Mouse (Mus musculus): ENCODE results near the gene Clasp2. TPM values are rescaled to one million over a fixed set of nuclear protein-coding genes. Genes with fewer than 3 reads are reported as not detected.

Gene Clasp2
- polyA plus RNA-seq, 1 experiment from 2014 or later: 12.7 TPM

DNA sequence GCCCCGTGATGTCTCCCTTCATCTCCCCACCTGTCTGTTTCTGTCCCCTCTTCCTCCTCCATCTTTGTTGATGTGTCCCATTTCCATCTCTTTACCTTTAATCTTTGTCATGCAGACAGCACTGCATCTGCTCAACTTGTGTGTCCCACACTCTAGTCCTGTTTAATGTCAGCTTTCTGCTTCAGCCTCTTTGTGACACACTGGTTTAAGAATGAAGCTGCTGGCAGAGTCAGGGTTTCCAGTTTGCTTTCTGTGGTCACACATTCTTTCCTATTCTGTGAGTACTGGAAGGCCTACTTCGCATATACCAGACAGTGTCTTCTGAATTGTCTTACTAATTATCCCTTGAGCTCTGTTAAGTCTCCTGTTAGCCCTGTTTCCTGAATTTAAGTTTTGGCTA lies 62.5 kb downstream of the Clasp2 start:
- TF ChIP-seq CTCF (IDR thresholded peaks at IDR 0.05; ENCODE audit: low read depth): no peak
- ATAC-seq (replicated peaks; ENCODE audit: low FRiP score, low read depth): no peak
- no peak overlapping the region for H3K9ac ChIP-seq (ENCODE audit: low read depth, low read length)
- no peaks in the 10 kb centered on the region for H3K4me1 ChIP-seq (replicated peaks; ENCODE audit: insufficient read depth, low read length)
- no peak overlapping the region for H3K4me2 ChIP-seq (ENCODE audit: low read length)
- no peak overlapping the region for H3K27ac ChIP-seq
- WGBS: 87% methylated on average over 2 of the region's 2 CpGs
- H3K9me3 ChIP-seq (replicated peaks; ENCODE audit: low read length): no peaks in the 10 kb centered on the region
- no peaks in the 10 kb centered on the region for H3K36me3 ChIP-seq (ENCODE audit: insufficient read depth, low read length)
- no peak for DNase-seq (ENCODE audit: low spot score)
- no peaks in the 10 kb centered on the region for H3K27me3 ChIP-seq (ENCODE audit: insufficient read depth, low read length)
- no peak overlapping the region for H3K4me3 ChIP-seq (replicated peaks; ENCODE audit: low read depth, low read length)

DNA sequence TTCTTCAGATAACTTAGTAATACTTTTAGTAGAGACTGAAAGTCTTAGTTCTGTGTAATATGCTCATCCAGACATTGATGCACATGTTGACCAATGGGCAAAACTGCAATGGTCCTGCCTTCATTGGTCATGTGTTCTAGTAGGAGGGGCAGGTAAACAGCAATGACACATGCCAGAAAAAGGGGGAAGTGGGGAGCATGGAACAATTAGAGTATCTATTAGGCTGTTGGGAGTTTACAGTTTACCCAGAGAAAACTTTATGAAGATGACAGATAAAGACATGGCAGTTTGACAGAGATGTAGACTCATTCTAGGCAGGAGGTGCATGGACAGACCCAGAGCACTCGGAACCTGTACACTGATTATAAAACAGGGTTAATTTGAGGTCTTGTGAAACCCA lies 64.1 kb downstream of the Clasp2 start:
- H3K4me1 ChIP-seq (replicated peaks; ENCODE audit: insufficient read depth, low read length): no peaks in the 10 kb centered on the region
- no peak overlapping the region for H3K4me2 ChIP-seq (ENCODE audit: low read length)
- WGBS: 91% methylated on average over 1 of the region's 1 CpGs
- no peaks in the 10 kb centered on the region for H3K9me3 ChIP-seq (replicated peaks; ENCODE audit: low read length)
- H3K4me3 ChIP-seq (replicated peaks; ENCODE audit: low read depth, low read length): no peak overlapping the region
- no peak for DNase-seq (ENCODE audit: low spot score)
- H3K27me3 ChIP-seq (ENCODE audit: insufficient read depth, low read length): no peaks in the 10 kb centered on the region
- no peak overlapping the region for H3K27ac ChIP-seq
- TF ChIP-seq CTCF (IDR thresholded peaks at IDR 0.05; ENCODE audit: low read depth): no peak
- ATAC-seq (replicated peaks; ENCODE audit: low FRiP score, low read depth): no peak
- H3K9ac ChIP-seq (ENCODE audit: low read depth, low read length): no peak overlapping the region
- H3K36me3 ChIP-seq (ENCODE audit: insufficient read depth, low read length): no peaks in the 10 kb centered on the region

DNA sequence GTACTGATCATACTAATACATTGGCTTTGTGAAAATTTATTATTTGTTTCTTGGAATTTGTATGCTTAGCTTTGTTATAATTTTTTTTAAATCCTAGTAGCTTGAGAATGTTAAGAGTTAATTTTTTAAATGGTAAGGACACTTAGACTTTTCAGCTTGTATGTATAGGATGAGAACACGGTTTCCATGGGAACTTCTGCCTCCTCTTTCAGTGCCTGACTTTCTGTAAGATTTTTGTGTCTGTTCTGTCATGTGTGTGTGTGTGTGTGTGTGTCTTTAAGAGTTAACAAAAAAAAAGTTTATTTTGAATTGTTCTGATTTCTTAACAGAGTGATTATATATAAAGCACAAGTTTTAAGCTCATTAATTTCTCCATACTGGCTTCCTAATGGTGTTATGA lies 70.1 kb downstream of the Clasp2 start:
- Histone ChIP-seq H3K4me3 (replicated peaks; ENCODE audit: low read depth, low read length) (no peak overlapping the region), H3K9me3 (replicated peaks; ENCODE audit: low read length) (no peaks in the 10 kb centered on the region), H3K4me2 (ENCODE audit: low read length) (no peak overlapping the region), H3K9ac (ENCODE audit: low read depth, low read length) (no peak overlapping the region), H3K4me1 (replicated peaks; ENCODE audit: insufficient read depth, low read length) (no peaks in the 10 kb centered on the region), H3K36me3 (ENCODE audit: insufficient read depth, low read length) (no peaks in the 10 kb centered on the region), H3K27ac (no peak overlapping the region), H3K27me3 (ENCODE audit: insufficient read depth, low read length) (no peaks in the 10 kb centered on the region)
- no peak for ATAC-seq (replicated peaks; ENCODE audit: low FRiP score, low read depth)
- no peak for TF ChIP-seq CTCF (IDR thresholded peaks at IDR 0.05; ENCODE audit: low read depth)
- WGBS: 84% methylated on average over 1 of the region's 1 CpGs
- no peak for DNase-seq (ENCODE audit: low spot score)

GRCm38 (mm10) chr9:113811957-113812670 lies 70.8 kb downstream of the Clasp2 start:
- DNase-seq (ENCODE audit: low spot score) (peak; percentile 55), ATAC-seq (replicated peaks; ENCODE audit: low FRiP score, low read depth) (no peak; the same call in 1 of the 2 replicates)
- H3K4me2 ChIP-seq (ENCODE audit: low read length): peak overlapping the region; percentile 52
- no peak for TF ChIP-seq CTCF (IDR thresholded peaks at IDR 0.05; ENCODE audit: low read depth)
- no peaks in the 10 kb centered on the region for H3K9me3 ChIP-seq (replicated peaks; ENCODE audit: low read length)
- no peaks in the 10 kb centered on the region for H3K4me1 ChIP-seq (replicated peaks; ENCODE audit: insufficient read depth, low read length)
- no peaks in the 10 kb centered on the region for H3K27me3 ChIP-seq (ENCODE audit: insufficient read depth, low read length)
- H3K27ac ChIP-seq: no peak overlapping the region; the same call in 1 of the 2 replicates
- WGBS: 37% methylated on average over 9 of the region's 9 CpGs
- H3K36me3 ChIP-seq (ENCODE audit: insufficient read depth, low read length): no peaks in the 10 kb centered on the region
- H3K4me3 ChIP-seq (replicated peaks; ENCODE audit: low read depth, low read length): peak overlapping the region; percentile 21; the same call in 1 of the 2 replicates
- H3K9ac ChIP-seq (ENCODE audit: low read depth, low read length): no peak overlapping the region

DNA sequence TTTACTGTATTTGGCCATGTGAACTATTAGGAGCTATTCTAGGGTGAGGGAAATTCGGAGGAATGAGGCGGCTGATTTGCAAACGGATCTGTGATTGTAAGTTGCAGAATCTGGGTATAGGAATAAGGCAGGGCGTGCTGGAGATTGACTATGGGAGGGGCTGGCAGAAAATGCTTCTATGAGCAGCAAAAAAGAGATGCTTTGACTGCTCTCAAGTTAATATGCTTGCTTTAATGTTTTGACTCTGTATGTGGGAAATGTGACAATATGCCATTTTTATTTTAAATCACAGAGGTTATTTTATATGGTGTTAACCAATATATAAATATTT lies 71.4 kb downstream of the Clasp2 start:
- H3K27me3 ChIP-seq (ENCODE audit: insufficient read depth, low read length): no peaks in the 10 kb centered on the region
- TF ChIP-seq CTCF (IDR thresholded peaks at IDR 0.05; ENCODE audit: low read depth): no peak
- no peak overlapping the region for H3K27ac ChIP-seq
- H3K9me3 ChIP-seq (replicated peaks; ENCODE audit: low read length): no peaks in the 10 kb centered on the region
- H3K4me2 ChIP-seq (ENCODE audit: low read length): peak overlapping the region; percentile 52
- no peak overlapping the region for H3K9ac ChIP-seq (ENCODE audit: low read depth, low read length)
- H3K4me3 ChIP-seq (replicated peaks; ENCODE audit: low read depth, low read length): peak overlapping the region; percentile 21; the same call in 1 of the 2 replicates
- H3K36me3 ChIP-seq (ENCODE audit: insufficient read depth, low read length): no peaks in the 10 kb centered on the region
- WGBS: 69% methylated on average over 4 of the region's 4 CpGs
- DNase-seq (ENCODE audit: low spot score) (no peak), ATAC-seq (replicated peaks; ENCODE audit: low FRiP score, low read depth) (no peak)
- no peaks in the 10 kb centered on the region for H3K4me1 ChIP-seq (replicated peaks; ENCODE audit: insufficient read depth, low read length)

DNA sequence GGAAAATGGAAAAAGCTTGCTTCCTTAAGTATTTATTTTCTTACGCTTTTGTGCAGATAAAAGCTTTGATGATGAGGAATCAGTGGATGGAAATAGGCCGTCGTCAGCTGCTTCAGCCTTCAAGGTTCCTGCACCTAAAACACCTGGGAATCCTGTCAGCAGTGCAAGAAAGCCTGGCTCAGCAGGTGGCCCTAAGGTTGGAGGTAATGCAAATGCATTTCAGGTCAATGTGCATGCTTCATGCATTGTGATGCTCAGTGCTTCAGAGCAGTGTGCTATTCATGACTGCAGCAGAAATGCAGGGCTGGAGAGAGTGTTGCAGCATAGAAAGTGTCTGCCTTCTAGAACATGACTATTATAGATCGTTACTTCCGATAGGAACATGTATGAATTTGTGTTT lies 71.8 kb downstream of the Clasp2 start:
- Histone ChIP-seq H3K4me3 (replicated peaks; ENCODE audit: low read depth, low read length) (no peak overlapping the region), H3K4me2 (ENCODE audit: low read length) (no peak overlapping the region), H3K9ac (ENCODE audit: low read depth, low read length) (no peak overlapping the region), H3K36me3 (ENCODE audit: insufficient read depth, low read length) (no peaks in the 10 kb centered on the region), H3K27ac (no peak overlapping the region), H3K27me3 (ENCODE audit: insufficient read depth, low read length) (no peaks in the 10 kb centered on the region), H3K4me1 (replicated peaks; ENCODE audit: insufficient read depth, low read length) (no peaks in the 10 kb centered on the region), H3K9me3 (replicated peaks; ENCODE audit: low read length) (no peaks in the 10 kb centered on the region)
- DNase-seq (ENCODE audit: low spot score) (no peak), ATAC-seq (replicated peaks; ENCODE audit: low FRiP score, low read depth) (no peak)
- 84% methylated on average over 5 of the region's 5 CpGs for WGBS
- no peak for TF ChIP-seq CTCF (IDR thresholded peaks at IDR 0.05; ENCODE audit: low read depth)

- DNase-seq (ENCODE audit: low spot score) (no peak), ATAC-seq (replicated peaks; ENCODE audit: low FRiP score, low read depth) (no peak)
- Histone ChIP-seq H3K9ac (ENCODE audit: low read depth, low read length) (no peak overlapping the region), H3K27me3 (ENCODE audit: insufficient read depth, low read length) (no peaks in the 10 kb centered on the region), H3K4me2 (ENCODE audit: low read length) (no peak overlapping the region), H3K36me3 (ENCODE audit: insufficient read depth, low read length) (no peaks in the 10 kb centered on the region), H3K4me1 (replicated peaks; ENCODE audit: insufficient read depth, low read length) (no peaks in the 10 kb centered on the region), H3K27ac (no peak overlapping the region), H3K4me3 (replicated peaks; ENCODE audit: low read depth, low read length) (no peak overlapping the region), H3K9me3 (replicated peaks; ENCODE audit: low read length) (no peaks in the 10 kb centered on the region)
- 46% methylated on average over 2 of the region's 2 CpGs for WGBS
- TF ChIP-seq CTCF (IDR thresholded peaks at IDR 0.05; ENCODE audit: low read depth): no peak
These were observed 74.6 kb downstream of the Clasp2 start for GRCm38 (mm10) chr9:113815836-113816235.

Data from kidney, postnatal 0 days (tissue).